Mouse (Mus musculus) right cerebral cortex, adult 2 months (tissue): ENCODE measurements around the gene Map2k5.

Experiments
- DNase-seq, 2 experiments: peaks; one replicate each; pipeline ENCODE4 v3.0.0; 2021 to 2022; ENCODE audit warnings: low spot score in 2 of 2

Map2k5 gene

DNA sequence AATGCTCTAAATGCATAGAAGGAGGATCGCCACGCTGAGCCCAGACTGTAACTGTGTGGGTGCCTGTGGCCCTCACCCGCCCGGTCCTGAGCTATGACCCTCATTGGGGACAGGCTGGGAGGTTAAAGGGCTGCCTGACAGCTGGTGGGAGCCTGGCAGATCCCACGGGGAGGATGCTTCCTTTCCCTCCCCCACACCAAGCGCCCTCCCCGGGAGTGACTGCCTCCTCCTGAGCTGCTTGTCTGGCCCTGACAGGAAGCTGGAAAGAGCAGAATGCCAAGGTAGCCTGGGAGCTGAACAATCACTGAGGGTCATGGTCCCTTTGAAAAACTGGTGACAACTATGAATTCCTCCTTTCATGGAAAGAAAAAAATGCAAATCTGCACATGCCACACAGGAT lies 190.4 kb downstream of the Map2k5 start:
- DNase-seq, result no peak

DNA sequence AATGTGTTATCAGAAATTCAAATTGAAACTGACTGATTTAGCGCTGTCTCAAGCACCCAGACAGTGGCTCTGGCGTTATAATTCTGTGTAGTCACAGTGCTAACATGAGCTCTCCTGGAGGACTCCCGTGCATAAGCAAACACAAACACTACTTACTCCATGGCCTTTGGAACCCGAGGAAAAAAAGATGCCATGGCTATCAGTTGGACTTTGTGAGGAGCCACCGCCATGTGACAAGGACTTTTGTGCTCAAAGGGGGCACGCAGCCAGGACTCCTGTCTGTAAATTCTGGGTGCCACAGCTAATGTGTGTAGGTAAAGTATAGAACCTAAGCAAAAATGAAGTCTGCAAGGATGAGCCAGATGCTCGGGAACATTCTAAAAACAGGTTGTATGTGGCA lies 192.5 kb downstream of the Map2k5 start:
- no peak for DNase-seq

GRCm38 (mm10) chr9:63183864-63184263 lies 193.8 kb downstream of the Map2k5 start:
- no peak for DNase-seq

GRCm38 (mm10) chr9:63182306-63182960 lies 195.3 kb downstream of the Map2k5 start:
- DNase-seq, result no peak

- no peak for DNase-seq
These were observed 196.1 kb downstream of the Map2k5 start for GRCm38 (mm10) chr9:63181337-63182178.

DNA sequence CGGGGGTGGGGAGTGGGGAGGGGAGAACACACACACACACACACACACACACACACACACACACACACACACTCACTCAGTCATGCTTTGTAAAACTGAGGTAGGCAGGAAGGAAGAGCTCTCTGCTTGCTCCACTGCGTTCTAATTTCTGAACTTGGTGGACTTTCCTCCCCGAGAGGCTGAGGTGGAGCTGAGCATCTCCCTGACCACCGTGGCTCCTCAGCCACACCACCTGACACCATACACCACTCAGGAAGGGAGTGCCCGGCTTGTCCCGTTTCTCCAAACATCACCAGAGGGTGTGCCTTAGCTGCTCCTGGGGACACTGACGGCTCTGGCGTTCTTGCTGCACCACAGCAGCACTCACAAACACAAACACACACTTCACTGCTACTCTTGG lies 199.4 kb downstream of the Map2k5 start:
- no peak for DNase-seq

DNA sequence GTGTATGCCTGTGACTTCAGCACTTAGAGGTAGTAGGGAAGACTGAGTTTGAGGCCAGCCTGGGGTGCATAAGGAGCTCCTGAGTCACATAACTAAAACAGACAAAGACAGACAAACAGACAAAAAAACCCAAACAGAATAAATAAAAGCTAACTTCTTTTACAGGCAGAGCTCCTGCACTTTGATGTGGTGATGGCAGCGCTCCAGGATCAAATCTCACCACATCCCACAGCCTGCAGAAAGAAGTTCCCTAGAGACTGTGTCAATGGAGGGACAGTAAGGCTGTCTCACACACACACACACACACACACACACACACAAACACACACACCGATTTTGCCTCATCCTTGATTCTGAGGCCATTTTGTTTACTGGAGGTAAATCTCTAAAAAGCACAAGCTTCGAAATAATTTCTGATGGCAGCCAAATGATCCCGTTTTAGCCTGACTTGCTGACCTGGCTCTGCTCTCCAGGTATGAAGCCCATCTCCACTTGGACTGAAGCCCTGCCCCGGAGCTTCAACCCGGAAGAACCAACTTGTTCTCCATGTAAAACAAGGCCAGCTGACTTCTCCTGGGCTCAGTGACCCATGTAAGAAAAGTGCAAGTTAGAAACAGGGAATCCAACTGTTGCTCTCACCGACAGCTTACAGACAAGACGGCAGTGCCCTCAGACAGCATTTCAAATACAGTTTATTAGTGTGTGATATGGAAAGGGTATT lies 203.5 kb downstream of the Map2k5 start:
- no peak for DNase-seq

- DNase-seq, result no peak
These were observed 205.8 kb downstream of the Map2k5 start for GRCm38 (mm10) chr9:63171951-63172350.

- DNase-seq, result no peak
These were observed 208.6 kb downstream of the Map2k5 start for GRCm38 (mm10) chr9:63169127-63169526.

- DNase-seq, result no peak
These were observed 212.6 kb downstream of the Map2k5 start for GRCm38 (mm10) chr9:63165070-63165469.

DNA sequence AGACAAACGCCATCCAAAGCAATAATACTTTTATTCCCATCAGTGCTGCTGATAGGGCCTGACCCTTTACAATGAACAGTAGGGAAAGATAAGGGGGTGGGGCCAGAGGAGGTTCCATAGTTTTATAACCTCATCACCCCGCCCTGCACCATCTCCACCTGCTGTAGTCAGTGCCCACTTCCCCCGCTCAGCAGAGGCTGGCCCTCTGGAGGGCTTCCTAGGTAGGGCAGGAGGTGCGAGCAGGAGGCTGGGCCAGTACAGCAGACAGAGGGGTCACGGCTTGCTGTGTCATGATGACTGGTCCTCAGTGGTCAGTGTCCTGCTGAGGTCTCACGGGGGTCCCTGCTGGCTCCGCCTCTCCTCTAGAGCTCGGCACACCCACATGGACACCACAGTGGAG lies 213.9 kb downstream of the Map2k5 start:
- no peak for DNase-seq

DNA sequence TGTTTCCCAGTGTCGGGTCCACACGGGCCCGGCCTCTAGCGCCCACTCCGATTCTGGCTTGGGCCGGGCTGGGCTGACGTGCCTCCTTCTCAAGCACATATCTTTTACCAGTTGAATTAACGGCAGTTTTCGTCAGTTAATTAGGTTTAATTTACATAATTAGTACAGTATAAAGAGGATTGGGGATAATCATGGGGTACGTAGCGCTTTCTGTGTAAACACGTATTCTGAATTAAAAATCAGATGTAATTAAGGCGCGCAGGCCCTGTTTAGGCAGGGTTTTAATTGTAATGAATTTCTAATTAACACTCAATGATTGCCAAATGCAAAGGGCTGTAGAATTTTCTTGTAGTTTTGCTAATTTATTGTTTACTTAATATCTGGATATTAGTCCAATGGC lies 225.8 kb downstream of the Map2k5 start:
- no peak for DNase-seq

GRCm38 (mm10) chr9:63151072-63151870 lies 226.4 kb downstream of the Map2k5 start:
- no peak for DNase-seq

DNA sequence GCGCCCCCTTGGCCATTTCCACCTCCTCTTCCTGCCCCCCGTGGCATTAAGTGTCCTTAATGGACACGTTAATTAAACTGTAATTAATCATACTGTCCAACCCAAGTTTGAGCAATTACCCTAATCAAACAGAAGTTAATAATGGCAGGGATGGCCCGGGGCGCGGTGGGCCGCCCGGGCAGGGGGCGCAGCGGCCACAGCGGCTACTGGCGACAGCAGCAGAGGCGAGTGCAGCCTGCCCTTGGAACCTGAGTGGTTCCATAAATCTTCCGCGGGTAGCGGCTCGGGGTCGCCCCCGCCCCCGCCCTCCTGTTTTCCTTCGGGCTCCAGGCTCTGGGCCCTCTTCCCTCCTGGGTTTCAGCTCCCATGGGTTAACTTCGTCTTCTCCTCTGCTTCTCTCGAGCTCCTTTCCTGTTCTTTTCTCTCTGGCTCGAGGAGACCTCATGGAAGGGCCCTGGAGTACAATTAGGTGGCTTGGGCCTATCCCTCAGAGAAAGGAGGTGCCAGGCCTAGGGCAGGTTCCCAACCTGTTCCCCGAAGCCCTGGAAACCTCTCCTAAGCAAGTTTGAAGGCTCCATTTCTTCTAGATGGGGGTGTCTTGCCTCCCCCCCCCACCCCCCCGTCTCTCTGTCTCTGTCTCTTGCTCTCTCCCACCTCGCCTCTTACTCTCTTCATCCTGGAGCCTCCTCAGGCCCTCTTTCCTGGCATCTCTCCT lies 227.5 kb downstream of the Map2k5 start:
- no peak for DNase-seq

DNA sequence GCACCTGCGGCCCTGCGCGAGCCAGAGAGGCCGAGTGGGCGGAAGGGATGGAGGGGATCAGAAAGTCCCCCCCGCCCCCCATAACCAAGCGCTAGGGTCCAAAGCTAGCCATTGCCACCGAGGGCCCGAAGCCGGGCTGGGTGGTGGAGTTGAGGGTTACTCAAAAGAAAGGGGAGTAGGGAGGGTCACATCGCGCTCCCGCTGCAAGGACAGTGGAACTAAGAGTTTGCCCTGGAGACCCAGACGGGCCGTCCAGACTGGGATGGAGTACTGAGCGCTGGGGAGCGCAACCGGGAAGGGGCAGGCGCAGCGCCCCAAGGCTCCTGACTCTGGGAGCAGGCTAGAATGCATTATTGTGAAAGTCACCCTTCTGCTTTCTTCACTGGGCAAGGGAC lies 228.3 kb downstream of the Map2k5 start:
- DNase-seq, result no peak

DNA sequence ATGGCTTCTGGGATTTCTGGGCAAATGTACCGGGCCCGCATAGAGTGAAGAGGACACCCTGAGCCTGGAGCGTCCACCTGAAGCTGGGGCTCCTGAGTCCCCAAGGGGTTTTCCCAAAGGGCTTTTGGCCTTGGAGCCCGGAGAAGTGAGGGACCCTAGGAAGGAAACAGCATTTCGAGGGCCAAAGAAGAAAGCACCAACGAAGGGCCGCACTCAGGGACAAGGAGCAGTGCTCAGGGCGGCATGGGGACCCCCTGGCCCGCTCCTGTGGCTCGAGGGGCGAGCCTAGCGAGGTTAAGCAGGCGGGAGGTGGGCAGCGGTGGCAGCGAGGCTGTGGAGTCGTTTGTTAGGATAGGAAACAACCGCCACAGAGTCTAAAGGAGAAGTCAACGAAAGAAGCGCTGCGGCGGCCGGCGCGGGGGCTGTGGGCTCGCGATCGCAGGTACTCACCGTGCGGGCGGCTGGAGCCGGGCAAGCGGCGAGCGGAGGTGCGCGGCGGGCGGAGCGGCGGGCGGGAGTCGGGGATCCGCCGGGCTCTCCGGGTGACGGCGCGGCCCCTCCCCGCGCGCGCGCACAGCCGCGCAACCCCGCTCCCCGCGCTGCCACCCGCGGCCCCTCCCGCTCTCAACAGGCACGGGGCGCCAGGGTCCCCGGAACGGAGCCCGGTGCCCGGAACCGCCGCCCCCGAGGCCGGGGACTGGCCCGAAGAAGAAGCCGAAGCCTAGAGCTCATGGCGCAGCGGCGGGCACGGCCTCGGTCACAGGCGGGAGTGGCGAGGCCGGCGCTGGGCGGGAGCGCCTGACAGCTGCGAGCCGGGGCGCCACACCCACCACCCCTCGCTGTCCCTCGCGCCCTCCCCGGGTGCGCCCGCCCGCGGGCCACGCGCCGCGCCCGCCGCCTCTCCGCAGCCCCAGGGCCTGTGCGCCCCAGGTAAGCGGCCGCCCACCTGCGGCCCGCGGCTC lies 229.0 kb downstream of the Map2k5 start, which contains the start of gene Skor1:
Gene Skor1, minus strand, starts transcription at position 552 of the 962 bp plus-strand sequence.
- DNase-seq, result no peak

- DNase-seq, result no peak
These were observed 229.8 kb downstream of the Map2k5 start for GRCm38 (mm10) chr9:63147786-63148409.

DNA sequence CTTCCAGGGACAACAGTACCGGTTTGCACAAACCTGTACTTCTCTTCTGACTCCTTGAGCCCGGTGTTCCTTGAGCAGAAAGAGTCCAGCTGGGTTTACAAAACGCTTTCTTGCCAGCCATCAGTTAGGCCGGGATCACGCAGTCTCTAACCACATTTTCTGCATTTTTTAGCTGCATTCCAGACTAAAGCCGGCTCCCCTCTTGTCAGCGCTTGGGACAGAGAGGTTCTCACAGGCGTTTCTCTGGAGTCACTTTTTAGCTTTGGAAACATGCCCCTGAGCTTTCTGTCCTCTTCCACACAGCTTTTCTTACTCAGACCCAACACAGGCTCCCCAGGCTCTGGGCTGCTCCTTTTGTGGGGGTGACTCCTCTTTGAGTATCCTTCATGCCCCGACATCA lies 230.4 kb downstream of the Map2k5 start:
- no peak for DNase-seq

- DNase-seq, result no peak
These were observed 230.8 kb downstream of the Map2k5 start for GRCm38 (mm10) chr9:63146856-63147274.
